Mouse (Mus musculus) lung, postnatal 0 days (tissue): Measurements from ENCODE around the gene Bax.

Experiments
- CTCF ChIP-seq: IDR thresholded peaks from 2 replicates; pipeline ENCODE4 v1.5.1; 2016; ENCODE audit warnings: antibody characterized with exemption, mild to moderate bottlenecking
- EP300 ChIP-seq: IDR thresholded peaks from 2 replicates; pipeline ENCODE4 v1.6.1; 2016; ENCODE audit warnings: antibody characterized with exemption, mild to moderate bottlenecking, control low read depth

DNA sequence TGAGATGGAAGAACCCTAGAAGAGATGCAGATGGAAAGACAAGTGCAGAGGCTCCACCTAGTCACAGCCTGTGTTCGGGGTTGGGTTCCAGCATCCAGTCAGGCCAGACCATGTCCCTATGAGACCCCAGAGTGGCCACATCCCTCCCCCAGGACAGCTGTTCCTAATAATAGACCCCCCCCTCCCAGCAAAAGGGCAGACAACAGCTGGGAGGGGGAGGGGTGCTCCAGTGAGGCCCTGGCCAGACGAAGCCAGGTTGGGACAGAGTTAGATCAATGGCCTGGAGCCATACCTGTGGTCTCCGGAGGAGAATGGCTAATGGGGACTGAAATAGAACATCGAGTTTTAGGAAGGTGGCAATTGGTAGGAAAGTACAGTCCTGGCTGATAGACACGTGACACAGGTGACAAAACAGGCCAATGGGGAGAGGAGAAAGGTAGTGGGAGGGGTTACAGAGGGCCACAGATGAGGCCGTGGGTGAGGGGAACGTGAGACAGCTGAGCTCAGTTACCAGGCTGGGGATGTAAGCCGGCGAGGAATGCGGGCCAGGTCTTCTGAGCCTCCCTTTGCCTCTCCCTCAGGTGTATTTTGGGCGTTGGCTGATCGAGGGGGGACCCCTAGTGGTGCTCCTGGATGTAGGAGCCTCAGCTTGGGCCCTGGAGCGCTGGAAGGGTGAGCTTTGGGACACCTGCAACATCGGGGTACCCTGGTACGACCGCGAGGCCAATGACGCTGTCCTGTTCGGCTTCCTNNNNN, 29.0 kb downstream of the Bax start, which contains the start of gene Ruvbl2:
- TF ChIP-seq CTCF (peak; percentile 60), EP300 (no peak)
